Mouse (Mus musculus): Measurements from ENCODE around the gene Gm6377.

Gm6377 gene

GRCm38 (mm10) chrX:109196468-109196867, at the start of gene Gm6377:
TSS of gene Gm6377 (plus strand) at chrX:109196756.
- no peak for DNase-seq (ENCODE audit: low spot score in 2 of 2)

- no peak for DNase-seq (ENCODE audit: low spot score in 2 of 2)
Measured at GRCm38 (mm10) chrX:109147108-109147507, 49.4 kb upstream of the Gm6377 start.

- DNase-seq (ENCODE audit: low spot score in 2 of 2): no peak
Measured at GRCm38 (mm10) chrX:109151228-109151627, 45.3 kb upstream of the Gm6377 start.

GRCm38 (mm10) chrX:109160326-109160725, 36.2 kb upstream of the Gm6377 start:
- DNase-seq (ENCODE audit: low spot score in 2 of 2): no peak

GRCm38 (mm10) chrX:109160901-109161300, 35.7 kb upstream of the Gm6377 start:
- DNase-seq (ENCODE audit: low spot score in 2 of 2): no peak

GRCm38 (mm10) chrX:109175038-109175437, 21.5 kb upstream of the Gm6377 start:
- DNase-seq (ENCODE audit: low spot score in 2 of 2): no peak

- DNase-seq (ENCODE audit: low spot score in 2 of 2): no peak
Measured at GRCm38 (mm10) chrX:109175470-109175869, 21.1 kb upstream of the Gm6377 start.

GRCm38 (mm10) chrX:109184706-109185478, 11.7 kb upstream of the Gm6377 start:
- DNase-seq (ENCODE audit: low spot score in 2 of 2): no peak

GRCm38 (mm10) chrX:109189607-109190006, 6.9 kb upstream of the Gm6377 start:
- DNase-seq (ENCODE audit: low spot score in 2 of 2): no peak

GRCm38 (mm10) chrX:109190969-109191368, 5.6 kb upstream of the Gm6377 start:
- no peak for DNase-seq (ENCODE audit: low spot score in 2 of 2)

GRCm38 (mm10) chrX:109191436-109191835, 5.1 kb upstream of the Gm6377 start:
- DNase-seq (ENCODE audit: low spot score in 2 of 2): no peak

- DNase-seq (ENCODE audit: low spot score in 2 of 2): no peak
Measured at GRCm38 (mm10) chrX:109207843-109208242, 11.3 kb downstream of the Gm6377 start.

- DNase-seq (ENCODE audit: low spot score in 2 of 2): no peak
Measured at GRCm38 (mm10) chrX:109228720-109229119, 32.2 kb downstream of the Gm6377 start.

- DNase-seq (ENCODE audit: low spot score in 2 of 2): no peak
Measured at GRCm38 (mm10) chrX:109235383-109236036, 39.0 kb downstream of the Gm6377 start.

- no peak for DNase-seq (ENCODE audit: low spot score in 2 of 2)
Measured at GRCm38 (mm10) chrX:109238163-109238562, 41.6 kb downstream of the Gm6377 start.

Data from frontal cortex, postnatal 10 days (tissue).